Mouse (Mus musculus) limb, embryonic 13.5 days (tissue): Measurements from ENCODE around the gene H1f0. TPM values are rescaled to one million over a fixed set of nuclear protein-coding genes. Genes with fewer than 3 reads are reported as not detected.
"Not testable (repeated sequence)": the region's sequence is repeated elsewhere in the genome, so short reads cannot be mapped to it uniquely, and the experiment has no call there.

Experiments
- ATAC-seq: fragments of 200-750 bp; cut with Nextera tagmentation; 2 replicates; pipeline ENCODE4 v1.8.0; 2017; ENCODE audit warnings: low read depth, moderate number of reproducible peaks, moderate TSS enrichment; ENCODE audit not compliant: low FRiP score
- H3K27ac ChIP-seq: fragments of 300-500 bp; sonication (generic); 2 replicates; pipeline ENCODE4 v1.5.1; 2015; ENCODE audit warnings: inconsistent platforms, mild to moderate bottlenecking, moderate library complexity
- H3K27me3 ChIP-seq: fragments of 300-500 bp; sonication (generic); 2 replicates; pipeline ENCODE4 v1.6.1; 2015; ENCODE audit warnings: mild to moderate bottlenecking, inconsistent platforms
- H3K36me3 ChIP-seq: fragments of 300-500 bp; sonication (generic); 2 replicates; pipeline ENCODE4 v1.6.1; 2015; ENCODE audit warnings: inconsistent platforms, mild to moderate bottlenecking, moderate library complexity
- H3K4me1 ChIP-seq: fragments of 300-500 bp; sonication (generic); 2 replicates; pipeline ENCODE4 v1.6.1; 2015; ENCODE audit warnings: inconsistent platforms
- H3K4me2 ChIP-seq: fragments of 300-500 bp; sonication (generic); replicated peaks from 2 replicates; pipeline ENCODE4 v1.6.1; 2015; ENCODE audit warnings: inconsistent platforms, mild to moderate bottlenecking, moderate library complexity
- H3K4me3 ChIP-seq: fragments of 300-500 bp; sonication (generic); 2 replicates; pipeline ENCODE4 v1.5.1; 2015; ENCODE audit warnings: moderate library complexity, mild to moderate bottlenecking, inconsistent platforms
- H3K9ac ChIP-seq: fragments of 300-500 bp; sonication (generic); 2 replicates; pipeline ENCODE4 v1.6.1; 2015; ENCODE audit warnings: mild to moderate bottlenecking, inconsistent platforms
- H3K9me3 ChIP-seq: fragments of 300-500 bp; sonication (generic); 2 replicates; pipeline ENCODE4 v1.6.1; 2016; ENCODE audit warnings: inconsistent platforms
- WGBS: fragments of 180-500 bp; shearing (Covaris S2); methylation state at CpG from one replicate; pipeline ENCODE4 v1.1.7; 2015; 5-methylcytosine and 5-hydroxymethylcytosine counted together
- polyA plus RNA-seq: library from polyadenylated mRNA; unstranded; fragments of >200 nt; fragmentation: Nextera tagmentation; extraction: Ambion mirVana; gene quantifications from 2 replicates; pipeline ENCODE4 v1.2.1, GENCODE M21; 2015

The H1f0 gene
- polyA plus RNA-seq, 1 experiment from 2014 or later = 558 TPM

- H3K4me3 ChIP-seq = peak overlapping the region; percentile 81
- peak overlapping the region; percentile 100 for H3K9ac ChIP-seq
- 0 out of 2 replicates have a peak, but pooled peaks cover 3% of the 10 kb centered on the region for H3K36me3 ChIP-seq
- H3K27me3 ChIP-seq = no peaks in the 10 kb centered on the region
- H3K9me3 ChIP-seq = no peaks in the 10 kb centered on the region
- peak overlapping the region; percentile 99 for H3K27ac ChIP-seq
- 4% methylated on average over 46 of the region's 46 CpGs for WGBS
- no peak for ATAC-seq
- H3K4me1 ChIP-seq = peaks cover 53% of the 10 kb centered on the region
- peak overlapping the region; percentile 98 for H3K4me2 ChIP-seq
These were observed 702 bp upstream of the H1f0 start for GRCm38 (mm10) chr15:79027291-79028205.

- Histone ChIP-seq H3K4me1 (peaks cover 49% of the 10 kb centered on the region), H3K4me2 (peak overlapping the region; percentile 98), H3K9me3 (no peaks in the 10 kb centered on the region), H3K27me3 (no peaks in the 10 kb centered on the region), H3K36me3 (0 out of 2 replicates have a peak, but pooled peaks cover 3% of the 10 kb centered on the region), H3K27ac (peak overlapping the region; percentile 99), H3K9ac (peak overlapping the region; percentile 100), H3K4me3 (peak overlapping the region; percentile 81)
- 26% methylated on average over 16 of the region's 16 CpGs for WGBS
- no peak for ATAC-seq
These were observed 704 bp downstream of the H1f0 start for GRCm38 (mm10) chr15:79028823-79029484.

DNA sequence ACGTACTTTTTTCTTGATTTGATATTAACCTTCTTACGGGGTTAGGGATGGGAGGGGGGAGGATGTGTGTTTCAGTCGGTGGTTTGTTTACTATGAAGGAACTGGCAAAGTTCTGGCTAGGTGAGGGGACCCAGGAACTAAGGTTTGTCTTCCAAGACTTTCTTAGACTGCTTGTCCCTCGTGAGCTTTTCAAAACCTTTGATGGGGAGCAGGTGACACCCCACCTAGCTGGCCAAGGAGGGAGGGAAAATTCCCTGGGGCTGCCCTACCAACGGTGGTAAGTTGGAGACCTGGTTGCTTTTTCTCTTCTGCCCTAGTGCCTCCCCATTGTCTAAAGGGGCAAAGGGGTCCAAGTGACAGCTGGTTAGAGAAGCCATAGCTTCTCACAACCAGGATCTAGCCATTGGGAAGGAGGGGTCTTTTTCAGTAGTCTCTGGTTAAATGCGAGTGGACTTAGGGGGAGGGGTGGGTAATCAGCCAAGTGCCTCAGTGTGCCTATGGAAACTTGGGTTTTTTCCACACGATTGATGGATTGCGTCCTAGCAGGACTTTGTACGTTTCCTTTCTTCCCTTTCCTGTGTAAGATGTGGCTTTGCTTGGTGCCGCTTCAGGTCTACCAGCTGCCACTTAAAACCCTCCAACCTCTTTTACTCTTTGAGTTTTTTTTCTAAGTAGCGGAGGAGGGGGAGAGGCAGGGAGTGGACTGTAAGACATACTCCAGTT lies 1.4 kb downstream of the H1f0 start:
- peak overlapping the region; percentile 98 for H3K4me2 ChIP-seq
- no peaks in the 10 kb centered on the region for H3K27me3 ChIP-seq
- ATAC-seq = no peak
- peaks cover 49% of the 10 kb centered on the region for H3K4me1 ChIP-seq
- 7% methylated on average over 11 of the region's 11 CpGs for WGBS
- peak overlapping the region; percentile 99 for H3K27ac ChIP-seq
- peaks cover 9% of the 10 kb centered on the region for H3K36me3 ChIP-seq
- H3K9me3 ChIP-seq = no peaks in the 10 kb centered on the region
- H3K4me3 ChIP-seq = peak overlapping the region; percentile 81
- peak overlapping the region; percentile 100 for H3K9ac ChIP-seq

DNA sequence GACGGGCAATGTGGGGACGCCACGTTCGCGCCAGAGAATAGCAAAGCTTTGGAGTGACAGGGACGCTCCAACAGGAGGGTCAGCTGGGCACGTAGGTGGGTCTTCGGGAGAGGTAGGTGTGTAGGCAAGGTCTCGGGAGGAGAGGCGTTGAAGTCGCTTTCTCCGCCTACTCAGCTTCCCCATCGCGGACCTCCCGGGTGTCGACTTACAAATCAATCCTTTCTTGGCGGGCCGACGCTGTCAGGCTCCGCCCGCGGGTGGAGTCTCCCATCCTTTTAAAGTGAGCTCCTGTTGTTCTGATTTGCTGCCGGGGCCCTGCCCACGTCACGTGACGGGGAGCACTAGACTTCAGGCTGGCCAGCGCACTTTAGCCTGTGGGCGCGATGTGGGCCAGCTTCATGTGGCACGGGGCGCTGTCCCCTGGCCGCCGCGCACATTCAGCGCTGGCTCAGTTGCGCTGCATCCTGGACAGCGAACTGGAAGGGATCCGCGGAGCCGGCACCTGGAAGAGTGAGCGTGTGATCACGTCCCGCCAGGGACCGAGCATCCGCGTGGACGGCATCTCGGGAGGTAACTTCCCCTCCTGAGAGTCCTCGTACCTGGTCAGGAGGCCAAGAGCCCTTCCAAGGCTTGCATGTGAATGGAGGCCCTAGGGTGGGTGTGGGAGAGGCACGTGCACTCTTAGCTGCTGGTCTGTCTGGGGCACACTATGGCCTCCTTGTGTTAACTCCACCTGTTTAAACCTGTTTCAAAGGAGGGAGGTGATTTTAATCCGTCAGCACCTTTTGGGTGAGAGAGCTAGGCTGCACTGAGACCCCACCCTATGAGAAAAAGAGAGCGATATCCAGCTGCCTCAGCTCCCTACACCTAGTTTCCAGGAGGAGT lies 2.5 kb downstream of the H1f0 start:
- peak; percentile 82 for ATAC-seq
- Histone ChIP-seq H3K4me3 (peak overlapping the region; percentile 81), H3K4me2 (peak overlapping the region; percentile 98), H3K27ac (peak overlapping the region; percentile 99), H3K4me1 (peaks cover 43% of the 10 kb centered on the region), H3K9me3 (no peaks in the 10 kb centered on the region), H3K36me3 (peaks cover 19% of the 10 kb centered on the region), H3K9ac (peak overlapping the region; percentile 100), H3K27me3 (no peaks in the 10 kb centered on the region)
- under 1% methylated on average over 52 of the region's 52 CpGs for WGBS

GRCm38 (mm10) chr15:79031908-79032307 lies 3.7 kb downstream of the H1f0 start:
- H3K9me3 ChIP-seq, H3K9ac ChIP-seq, H3K27me3 ChIP-seq, ATAC-seq, H3K27ac ChIP-seq: not testable (repeated sequence)
- peaks cover 31% of the 10 kb centered on the region for H3K36me3 ChIP-seq
- peak overlapping the region; percentile 81; the same call in 1 of the 2 replicates for H3K4me3 ChIP-seq
- peaks cover 32% of the 10 kb centered on the region for H3K4me1 ChIP-seq
- peak overlapping the region; percentile 98 for H3K4me2 ChIP-seq
- WGBS = 91% methylated on average over 5 of the region's 5 CpGs

DNA sequence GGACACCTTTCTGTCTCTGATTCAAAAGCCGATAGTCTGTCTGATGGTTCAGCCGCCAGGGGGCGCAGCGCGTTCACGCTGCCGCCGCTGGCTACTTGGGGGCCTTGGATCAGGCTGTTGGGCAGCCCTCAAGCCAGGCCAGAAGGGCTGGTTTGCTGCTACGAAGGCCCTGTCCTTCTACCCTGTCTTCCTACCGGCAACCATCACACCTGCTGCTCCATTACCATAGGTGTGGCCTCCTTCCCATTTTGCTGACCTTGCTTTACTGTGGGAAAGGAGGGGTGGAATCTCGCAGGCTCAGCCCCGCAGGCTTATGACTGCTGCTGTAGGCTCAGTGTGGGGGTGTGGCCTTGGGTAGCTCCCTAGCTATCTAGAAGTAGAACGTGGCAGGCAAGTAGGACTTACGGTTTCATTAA lies 9.7 kb downstream of the H1f0 start:
- H3K4me3 ChIP-seq = no peak overlapping the region
- 0 out of 2 replicates have a peak overlapping the region, but pooled peaks have one; percentile 20 for H3K9ac ChIP-seq
- H3K27me3 ChIP-seq = peaks cover 27% of the 10 kb centered on the region
- H3K4me1 ChIP-seq = peaks cover 38% of the 10 kb centered on the region
- H3K4me2 ChIP-seq = 0 out of 2 replicates have a peak overlapping the region, but pooled peaks have one; percentile 23
- WGBS = 11% methylated on average over 14 of the region's 14 CpGs
- no peaks in the 10 kb centered on the region for H3K9me3 ChIP-seq
- H3K36me3 ChIP-seq = peaks cover 34% of the 10 kb centered on the region
- ATAC-seq = no peak
- H3K27ac ChIP-seq = no peak overlapping the region

GRCm38 (mm10) chr15:79038331-79038730 lies 10.1 kb downstream of the H1f0 start:
- H3K36me3 ChIP-seq = peaks cover 34% of the 10 kb centered on the region
- H3K27me3 ChIP-seq = peaks cover 31% of the 10 kb centered on the region
- no peak overlapping the region for H3K4me3 ChIP-seq
- H3K4me1 ChIP-seq = peaks cover 42% of the 10 kb centered on the region
- H3K9me3 ChIP-seq = no peaks in the 10 kb centered on the region
- ATAC-seq = no peak
- H3K27ac ChIP-seq = no peak overlapping the region
- no peak overlapping the region for H3K9ac ChIP-seq
- no peak overlapping the region for H3K4me2 ChIP-seq
- WGBS = 67% methylated on average over 10 of the region's 10 CpGs

DNA sequence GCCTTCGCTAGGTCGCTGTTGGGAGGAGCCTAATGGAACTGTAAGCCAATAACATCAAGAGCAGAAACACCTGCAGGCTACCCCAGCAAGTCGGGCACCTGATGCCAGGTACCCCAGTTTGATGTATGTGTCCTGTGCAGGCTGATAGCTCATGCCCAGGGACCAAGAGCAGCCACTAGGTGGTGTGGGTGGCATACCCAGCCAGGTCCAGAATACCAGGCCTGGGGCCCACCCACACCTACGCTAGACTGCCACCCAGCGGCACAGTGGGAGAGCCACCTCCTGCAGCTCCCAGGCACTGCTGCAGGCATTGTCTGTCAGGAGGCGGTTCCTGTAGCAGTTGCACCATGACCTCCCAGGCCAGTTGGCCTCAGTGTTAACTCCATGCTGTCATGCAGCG lies 10.6 kb downstream of the H1f0 start:
- Histone ChIP-seq H3K9me3 (no peaks in the 10 kb centered on the region), H3K4me1 (peaks cover 44% of the 10 kb centered on the region), H3K36me3 (peaks cover 34% of the 10 kb centered on the region), H3K4me2 (no peak overlapping the region), H3K4me3 (no peak overlapping the region), H3K27ac (no peak overlapping the region), H3K27me3 (peaks cover 36% of the 10 kb centered on the region), H3K9ac (no peak overlapping the region)
- 0 out of 2 replicates have a peak, but pooled peaks have one; percentile 37 for ATAC-seq
- WGBS = 23% methylated on average over 7 of the region's 7 CpGs

DNA sequence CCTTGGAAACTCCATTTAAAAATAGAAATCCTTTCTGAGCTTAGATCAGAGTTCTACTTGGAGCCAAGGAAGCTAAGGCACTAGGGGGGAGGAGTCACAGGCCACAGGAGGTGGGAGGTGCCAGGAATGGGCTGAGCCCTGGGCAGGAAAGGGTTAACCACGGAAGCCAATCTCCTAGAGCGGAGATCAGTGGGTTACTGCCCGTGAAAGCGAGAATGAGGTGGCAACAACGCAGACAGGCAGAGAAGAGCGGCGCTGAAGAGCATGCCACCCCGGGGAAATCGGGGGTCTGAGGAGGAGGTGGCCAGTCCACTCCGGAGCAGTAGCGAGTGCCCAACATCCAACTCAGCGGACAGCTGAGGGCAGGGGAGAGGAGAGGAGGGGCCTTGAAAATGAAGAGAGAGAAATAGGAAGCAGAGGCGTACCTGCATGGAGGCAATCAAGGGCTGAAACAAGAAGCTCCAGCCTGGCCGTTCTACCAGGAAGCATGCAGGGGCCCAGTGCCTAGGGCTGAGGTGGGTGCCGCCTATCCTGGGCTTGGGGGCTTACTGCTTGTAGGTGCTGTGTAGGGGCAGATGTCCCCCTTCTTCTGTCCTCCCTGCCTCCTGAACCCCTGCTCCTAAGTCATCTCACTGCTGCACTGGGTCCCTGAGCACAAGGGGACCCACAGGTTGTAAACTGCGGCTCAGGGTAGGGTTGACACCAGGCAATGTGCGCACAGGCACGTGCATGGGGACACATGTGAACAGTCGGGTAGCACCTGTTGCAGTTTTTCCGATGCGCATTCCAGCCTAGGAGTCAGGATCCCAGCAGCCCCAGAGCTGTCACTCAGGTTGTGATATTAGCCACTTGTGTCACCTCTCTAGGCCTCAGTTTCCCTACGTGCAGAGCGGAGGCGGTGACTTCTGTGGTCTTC lies 12.5 kb downstream of the H1f0 start:
- Histone ChIP-seq H3K36me3 (peaks cover 18% of the 10 kb centered on the region), H3K4me3 (peak overlapping the region; percentile 31), H3K9me3 (no peaks in the 10 kb centered on the region), H3K4me1 (peaks cover 50% of the 10 kb centered on the region), H3K4me2 (peak overlapping the region; percentile 64), H3K9ac (peak overlapping the region; percentile 50; the same call in 1 of the 2 replicates), H3K27me3 (peaks cover 38% of the 10 kb centered on the region), H3K27ac (no peak overlapping the region)
- 16% methylated on average over 24 of the region's 24 CpGs for WGBS
- ATAC-seq = no peak

DNA sequence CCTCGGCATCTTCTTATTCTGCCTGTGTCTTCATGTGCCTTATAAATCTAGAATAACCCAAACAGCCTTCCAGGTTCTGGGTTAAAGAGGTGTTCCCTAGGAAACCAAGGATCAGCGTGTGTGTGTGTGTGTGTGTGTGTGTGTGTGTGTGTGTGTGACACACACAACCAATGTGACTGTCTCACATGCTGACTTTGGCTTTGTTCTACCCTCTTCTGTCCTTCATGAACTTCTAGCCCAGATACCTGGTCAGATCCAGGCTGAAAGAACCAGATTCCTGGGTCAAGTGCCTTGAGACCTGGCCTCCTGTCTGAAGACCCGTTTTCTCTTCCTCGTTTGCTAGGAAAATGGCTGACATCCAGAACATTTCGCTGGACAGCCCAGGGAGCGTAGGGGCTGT lies 13.3 kb downstream of the H1f0 start, which contains the start of gene Galr3:
TSS of gene Galr3 (plus strand) at position 301 of the 400 bp plus-strand sequence.
- H3K9me3 ChIP-seq = no peaks in the 10 kb centered on the region
- no peak within 1 kb of the TSS for H3K27ac ChIP-seq
- peak within 1 kb of the TSS; percentile 61 for H3K4me3 ChIP-seq
- peak within 1 kb of the TSS; percentile 99 for H3K4me2 ChIP-seq
- peak within 1 kb of the TSS; percentile 68 for H3K9ac ChIP-seq
- ATAC-seq = no peak
- peaks cover 50% of the 10 kb centered on the region for H3K4me1 ChIP-seq
- WGBS = 72% methylated on average over 6 of the region's 6 CpGs
- peaks cover 10% of the 10 kb centered on the region for H3K36me3 ChIP-seq
- peaks cover 38% of the 10 kb centered on the region for H3K27me3 ChIP-seq
